ENCODE assay signal across 24 mouse cellular contexts in genomic region chr6:34939451-34939850, GRCm38 (mm10). TPM values are rescaled to one million over a fixed set of nuclear protein-coding genes. Genes with fewer than 3 reads are reported as not detected.
"Had no signal": no experiment of that assay in that cellular context is flagged by ENCODE, and none has a peak within 500 bp of the region (broad histone marks: within the 10 kb centered on the region; RNA-seq: fewer than 3 reads in every experiment).

No protein-coding gene starts in this region.

- H3K4me3 ChIP-seq: kidney, embryonic 15.5 days; left cerebral cortex, adult 2 months; limb, embryonic 12.5 days; limb, embryonic 15.5 days; midbrain, embryonic 12.5 days; midbrain, embryonic 15.5 days; neural tube, embryonic 13.5 days; stomach, embryonic 15.5 days had no signal

- ATAC-seq: liver, postnatal 0 days; lung, postnatal 0 days; midbrain, embryonic 15.5 days had no signal

- H3K36me3 ChIP-seq: kidney, embryonic 15.5 days; limb, embryonic 12.5 days; limb, embryonic 15.5 days; midbrain, embryonic 12.5 days; midbrain, embryonic 15.5 days; neural tube, embryonic 13.5 days; stomach, embryonic 15.5 days had no signal

- H3K27ac ChIP-seq: kidney, embryonic 15.5 days; left cerebral cortex, adult 2 months; limb, embryonic 12.5 days; limb, embryonic 15.5 days; liver, embryonic 14.5 days; midbrain, embryonic 12.5 days; midbrain, embryonic 15.5 days; neural tube, embryonic 13.5 days; stomach, embryonic 15.5 days had no signal

- H3K9ac ChIP-seq: kidney, embryonic 15.5 days; limb, embryonic 12.5 days; limb, embryonic 15.5 days; liver, embryonic 14.5 days; liver, postnatal 0 days; lung, embryonic 14.5 days; midbrain, embryonic 12.5 days; midbrain, embryonic 15.5 days; neural tube, embryonic 13.5 days; stomach, embryonic 15.5 days had no signal

- H3K4me1 ChIP-seq: limb, embryonic 15.5 days; midbrain, embryonic 15.5 days; neural tube, embryonic 13.5 days; stomach, embryonic 15.5 days had no signal

- DNase-seq: kidney, adult 11 months; kidney, adult 8-10 months; kidney, postnatal 10 days; kidney, postnatal 36 days; layer of hippocampus, postnatal 36 days; left cerebral cortex, postnatal 4 days; liver, postnatal 0 days; lung, embryonic 14.5 days; retina, postnatal 1 day; right cerebral cortex, postnatal 25 days; spleen, adult 18-20 months had no signal

- H3K4me2 ChIP-seq: kidney, embryonic 15.5 days; limb, embryonic 12.5 days; limb, embryonic 15.5 days; liver, embryonic 11.5 days; lung, embryonic 14.5 days; midbrain, embryonic 12.5 days; midbrain, embryonic 15.5 days; neural tube, embryonic 13.5 days; stomach, embryonic 15.5 days had no signal

- H3K27me3 ChIP-seq: kidney, embryonic 15.5 days; limb, embryonic 12.5 days; limb, embryonic 15.5 days; midbrain, embryonic 12.5 days; midbrain, embryonic 15.5 days; neural tube, embryonic 13.5 days; stomach, embryonic 15.5 days had no signal

- H3K9me3 ChIP-seq: kidney, embryonic 15.5 days; limb, embryonic 12.5 days; limb, embryonic 15.5 days; midbrain, embryonic 12.5 days; midbrain, embryonic 15.5 days; neural tube, embryonic 13.5 days; stomach, embryonic 15.5 days had no signal

RNA-seq across cellular contexts. Expression of gene Stra8, which starts 19.5 kb away (rescaled TPM):
- polyA plus RNA-seq: kidney, embryonic 15.5 days; limb, embryonic 12.5 days; limb, embryonic 15.5 days; liver, embryonic 11.5 days; liver, embryonic 14.5 days; liver, postnatal 0 days; lung, embryonic 14.5 days; macrophage; midbrain, embryonic 12.5 days; midbrain, embryonic 15.5 days; neural tube, embryonic 13.5 days; stomach, embryonic 15.5 days; urinary bladder, adult 2 months had no signal
